Comparison of ENCODE assay signal across 11 mouse cellular contexts in the genomic region with DNA sequence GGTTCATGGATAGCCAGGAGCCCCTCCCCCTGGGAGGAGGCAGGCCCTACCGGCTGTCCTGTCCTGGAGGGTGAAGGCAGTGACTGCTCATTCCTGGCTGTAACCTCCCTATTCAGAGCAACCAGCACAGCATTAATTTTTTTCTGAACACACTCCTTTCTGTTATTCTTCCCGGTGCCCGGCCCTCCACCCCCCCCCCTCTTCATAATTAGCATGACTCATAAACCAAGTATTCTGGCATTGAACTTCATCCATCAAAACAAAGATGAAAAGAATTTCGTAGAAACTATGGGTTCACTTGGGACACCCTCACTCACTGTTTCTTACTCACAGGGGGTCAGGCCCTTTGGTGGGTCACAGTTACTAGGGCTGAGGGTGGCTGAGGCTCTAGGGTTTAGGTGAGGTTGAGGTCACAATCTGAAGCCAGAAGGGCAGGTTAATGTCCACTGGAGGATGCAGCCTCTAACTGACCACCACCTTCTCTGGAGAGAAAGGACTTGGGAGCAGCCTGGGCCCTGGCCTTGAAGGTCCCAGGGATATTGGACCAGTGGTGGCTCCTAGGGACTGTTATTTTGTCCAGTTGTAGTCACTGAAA. TPM values are rescaled to one million over a fixed set of nuclear protein-coding genes. Genes with fewer than 3 reads are reported as not detected.
DNase-seq lines count a peak whose midpoint lies in the region; ATAC-seq and TF ChIP-seq lines count a peak whose summit lies in the region.
"Had no signal": no experiment of that assay in that cellular context is flagged by ENCODE, and none has a peak within 500 bp of the region (broad histone marks: within the 10 kb centered on the region; RNA-seq: fewer than 3 reads in every experiment).

No protein-coding gene starts in this region.

- no peak for TF ChIP-seq CTCF in heart, adult 2 months (IDR thresholded peaks at IDR 0.05)
- TF ChIP-seq CTCF in liver, adult 2 months (IDR thresholded peaks at IDR 0.05; ENCODE audit: low read depth, low read length), result no peak

- no peak overlapping the region for H3K9ac ChIP-seq in heart, adult 2 months (ENCODE audit: low read depth, low read length)
- peak overlapping the region; percentile 54 for H3K9ac ChIP-seq in liver, adult 2 months (ENCODE audit: low read depth, low read length)
- H3K9ac ChIP-seq in liver, embryonic 11.5 days (ENCODE audit: low read depth, low read length), result no peak overlapping the region
- H3K9ac ChIP-seq in limb, embryonic 13.5 days, result 0 out of 2 replicates have a peak overlapping the region, but pooled peaks have one; percentile 4

- no peak for DNase-seq in heart, adult 2 months
- no peak for DNase-seq in heart, postnatal 4 days
- no peak for DNase-seq in liver, adult 2 months (ENCODE audit: extremely low read depth, low read depth, low spot score)
- no peak for DNase-seq in liver, embryonic 11.5 days (ENCODE audit: low spot score)
- DNase-seq in NIH3T3 (ENCODE audit: low read depth), result peak; percentile 79
- no peak for DNase-seq in thymus, postnatal 25 days
- DNase-seq: cerebellum, adult 2 months; kidney, adult 11 months; lung, adult 2 months had no signal

- intact Hi-C loops in heart, adult 2 months (cut with DNase I), result no loop called here

- no peaks in the 10 kb centered on the region for H3K27me3 ChIP-seq in heart, adult 2 months (ENCODE audit: control insufficient read depth, insufficient read depth, low read length)
- no peaks in the 10 kb centered on the region for H3K27me3 ChIP-seq in liver, adult 2 months (ENCODE audit: control insufficient read depth, insufficient read depth, low read length)
- peaks cover 9% of the 10 kb centered on the region; the same call in 1 of the 2 replicates for H3K27me3 ChIP-seq in liver, embryonic 11.5 days (replicated peaks; ENCODE audit: control insufficient read depth, insufficient read depth, low read length)
- H3K27me3 ChIP-seq in limb, embryonic 13.5 days, result 0 out of 2 replicates have a peak, but pooled peaks cover 3% of the 10 kb centered on the region

- peak overlapping the region; percentile 89 for H3K27ac ChIP-seq in heart, adult 2 months
- peak overlapping the region; percentile 83 for H3K27ac ChIP-seq in liver, adult 2 months (replicated peaks; ENCODE audit: insufficient read depth, low read depth, low read length)
- no peak overlapping the region for H3K27ac ChIP-seq in liver, embryonic 11.5 days (ENCODE audit: low read depth, low read length)
- H3K27ac ChIP-seq in limb, embryonic 13.5 days, result no peak overlapping the region

- H3K36me3 ChIP-seq in heart, adult 2 months (ENCODE audit: control insufficient read depth, insufficient read depth, low read length), result no peaks in the 10 kb centered on the region
- H3K36me3 ChIP-seq in liver, adult 2 months (ENCODE audit: control insufficient read depth, insufficient read depth, low read length), result no peaks in the 10 kb centered on the region
- H3K36me3 ChIP-seq in liver, embryonic 11.5 days (ENCODE audit: control insufficient read depth, insufficient read depth, low read length), result no peaks in the 10 kb centered on the region
- no peaks in the 10 kb centered on the region for H3K36me3 ChIP-seq in limb, embryonic 13.5 days

- no peak overlapping the region for H3K4me3 ChIP-seq in heart, adult 2 months
- H3K4me3 ChIP-seq in liver, adult 2 months (ENCODE audit: insufficient read depth, low read depth, low read length), result peak overlapping the region; percentile 23; the same call in 1 of the 2 replicates
- no peak overlapping the region for H3K4me3 ChIP-seq in liver, embryonic 11.5 days (ENCODE audit: low read depth, low read length)
- no peak overlapping the region for H3K4me3 ChIP-seq in limb, embryonic 13.5 days

- no peak for ATAC-seq in liver, embryonic 11.5 days (replicated peaks; ENCODE audit: low FRiP score)
- ATAC-seq in limb, embryonic 13.5 days (ENCODE audit: low FRiP score, low read depth), result no peak
- ATAC-seq in erythroid progenitor cell, adult 5-6 weeks (replicated peaks; ENCODE audit: low FRiP score, poor library complexity, severe bottlenecking), result no peak

- H3K79me2 ChIP-seq in heart, adult 2 months (replicated peaks; ENCODE audit: control insufficient read depth, insufficient read depth, low read length), result no peaks in the 10 kb centered on the region
- H3K79me2 ChIP-seq in liver, adult 2 months (ENCODE audit: control insufficient read depth, insufficient read depth, low read length), result no peaks in the 10 kb centered on the region

- no peak overlapping the region for H3K4me2 ChIP-seq in liver, embryonic 11.5 days
- peak overlapping the region; percentile 27 for H3K4me2 ChIP-seq in limb, embryonic 13.5 days (replicated peaks)

- TF ChIP-seq POLR2A in heart, adult 2 months (IDR thresholded peaks at IDR 0.05; ENCODE audit: insufficient read depth, low read depth, low read length), result no peak
- TF ChIP-seq POLR2A in liver, adult 2 months (IDR thresholded peaks at IDR 0.05; ENCODE audit: extremely low read depth, insufficient read depth, low read length), result no peak

- no peak for TF ChIP-seq EP300 in heart, adult 2 months (IDR thresholded peaks at IDR 0.05; ENCODE audit: insufficient read depth, low read depth, low read length)

- 23% methylated on average over 4 of the region's 4 CpGs for WGBS in heart, adult 2 months
- 52% methylated on average over 4 of the region's 4 CpGs for WGBS in liver, adult 2 months
- 42% methylated on average over 4 of the region's 4 CpGs for WGBS in liver, embryonic 11.5 days
- 37% methylated on average over 4 of the region's 4 CpGs for WGBS in limb, embryonic 13.5 days

- peaks cover 36% of the 10 kb centered on the region for H3K4me1 ChIP-seq in heart, adult 2 months (ENCODE audit: control insufficient read depth, insufficient read depth, low read length)
- peaks cover 2% of the 10 kb centered on the region; the same call in 1 of the 2 replicates for H3K4me1 ChIP-seq in liver, adult 2 months (ENCODE audit: control insufficient read depth, insufficient read depth, low read length)
- H3K4me1 ChIP-seq in liver, embryonic 11.5 days (replicated peaks; ENCODE audit: control insufficient read depth, insufficient read depth, low read length), result peaks cover 11% of the 10 kb centered on the region
- peaks cover 73% of the 10 kb centered on the region for H3K4me1 ChIP-seq in limb, embryonic 13.5 days

- no peaks in the 10 kb centered on the region for H3K9me3 ChIP-seq in liver, embryonic 11.5 days (ENCODE audit: control insufficient read depth, low read length)
- no peaks in the 10 kb centered on the region for H3K9me3 ChIP-seq in limb, embryonic 13.5 days

RNA-seq across cellular contexts. Expression of a gene that starts 2.4 kb away (rescaled TPM):
- 10 to 100 TPM; 15.2 to 16.0 TPM for total RNA-seq in heart, adult 2 months (2021)
- polyA plus RNA-seq in heart, adult 2 months (2012; rRNA removed), result 15.3 and 20.1 TPM in 2 replicates
- total RNA-seq in heart, postnatal 4 days (2021), result 10 to 100 TPM; 21.2 to 25.1 TPM
- total RNA-seq in liver, adult 2 months (2014; rRNA removed), result 6.6 and 9.9 TPM in 2 replicates
- 8.1 and 9.2 TPM in 2 replicates for polyA plus RNA-seq in liver, adult 2 months (2012; rRNA removed)
- polyA plus RNA-seq in liver, embryonic 11.5 days (2014; fragmentation: Nextera tagmentation; extraction: Ambion mirVana), result 4.6 and 5.0 TPM in 2 replicates
- 6.6 TPM in 2 replicates for polyA plus RNA-seq in limb, embryonic 13.5 days (2015; fragmentation: Nextera tagmentation; extraction: Ambion mirVana)
- total RNA-seq in erythroid progenitor cell, adult 5-6 weeks (2015; ENCODE audit: low replicate concordance), result not detected in 2 replicates
- total RNA-seq in erythroid progenitor cell, adult 5-6 weeks (2017; ENCODE audit: low replicate concordance), result not detected in 2 replicates

RNA-seq across cellular contexts. Expression of a gene that starts 11.5 kb away (rescaled TPM):
- 10 to 100 TPM; 17.7 to 18.2 TPM for total RNA-seq in heart, adult 2 months (2021)
- polyA plus RNA-seq in heart, adult 2 months (2012; rRNA removed), result 21.6 and 23.4 TPM in 2 replicates
- 10 to 100 TPM; 19.6 to 20.2 TPM for total RNA-seq in heart, postnatal 4 days (2021)
- 11.4 and 16.4 TPM in 2 replicates for total RNA-seq in liver, adult 2 months (2014; rRNA removed)
- 23.0 and 25.7 TPM in 2 replicates for polyA plus RNA-seq in liver, adult 2 months (2012; rRNA removed)
- polyA plus RNA-seq in liver, embryonic 11.5 days (2014; fragmentation: Nextera tagmentation; extraction: Ambion mirVana), result 21.1 and 21.6 TPM in 2 replicates
- polyA plus RNA-seq in limb, embryonic 13.5 days (2015; fragmentation: Nextera tagmentation; extraction: Ambion mirVana), result 31.1 and 32.1 TPM in 2 replicates
- total RNA-seq in erythroid progenitor cell, adult 5-6 weeks (2015; ENCODE audit: low replicate concordance), result 5.4 and 8.0 TPM in 2 replicates
- total RNA-seq in erythroid progenitor cell, adult 5-6 weeks (2017; ENCODE audit: low replicate concordance), result 6.9 and 11.3 TPM in 2 replicates

RNA-seq across cellular contexts. Expression of a gene that starts 28.5 kb away (rescaled TPM):
- total RNA-seq in heart, adult 2 months (2021), result 10 to 100 TPM; 20.2 to 28.6 TPM
- polyA plus RNA-seq in heart, adult 2 months (2012; rRNA removed), result 112 and 121 TPM in 2 replicates
- 10 to 100 TPM; 20.2 to 24.4 TPM for total RNA-seq in heart, postnatal 4 days (2021)
- total RNA-seq in liver, adult 2 months (2014; rRNA removed), result 20.2 and 23.9 TPM in 2 replicates
- polyA plus RNA-seq in liver, adult 2 months (2012; rRNA removed), result 136 and 216 TPM in 2 replicates
- 23.3 and 27.8 TPM in 2 replicates for polyA plus RNA-seq in liver, embryonic 11.5 days (2014; fragmentation: Nextera tagmentation; extraction: Ambion mirVana)
- polyA plus RNA-seq in limb, embryonic 13.5 days (2015; fragmentation: Nextera tagmentation; extraction: Ambion mirVana), result 7.3 TPM in 2 replicates
- 31.9 and 57.7 TPM in 2 replicates for total RNA-seq in erythroid progenitor cell, adult 5-6 weeks (2015; ENCODE audit: low replicate concordance)
- total RNA-seq in erythroid progenitor cell, adult 5-6 weeks (2017; ENCODE audit: low replicate concordance), result 21.6 and 56.7 TPM in 2 replicates

RNA-seq across cellular contexts. Expression of a gene that starts 46.2 kb away (rescaled TPM):
- 1 to 10 TPM; 4.4 to 5.4 TPM for total RNA-seq in heart, adult 2 months (2021)
- polyA plus RNA-seq in heart, adult 2 months (2012; rRNA removed), result 5.2 and 7.3 TPM in 2 replicates
- 1 to 10 TPM; 4.0 to 5.8 TPM for total RNA-seq in heart, postnatal 4 days (2021)
- total RNA-seq in liver, adult 2 months (2014; rRNA removed), result 3.0 and 3.6 TPM in 2 replicates
- 8.1 and 8.3 TPM in 2 replicates for polyA plus RNA-seq in liver, adult 2 months (2012; rRNA removed)
- 13.4 and 14.3 TPM in 2 replicates for polyA plus RNA-seq in liver, embryonic 11.5 days (2014; fragmentation: Nextera tagmentation; extraction: Ambion mirVana)
- 4.9 and 5.5 TPM in 2 replicates for polyA plus RNA-seq in limb, embryonic 13.5 days (2015; fragmentation: Nextera tagmentation; extraction: Ambion mirVana)
- not detected in 2 replicates for total RNA-seq in erythroid progenitor cell, adult 5-6 weeks (2015; ENCODE audit: low replicate concordance)
- 9.4 TPM in 1 of 2 replicates, not detected in the other for total RNA-seq in erythroid progenitor cell, adult 5-6 weeks (2017; ENCODE audit: low replicate concordance)

Comparison
In these comparisons a context has a peak if more than half of its experiments do, and no peak if none do; other contexts are left out.
1. H3K27ac ChIP-seq: peak in heart, adult 2 months (single experiment) and liver, adult 2 months (single experiment); none in liver, embryonic 11.5 days (single experiment) and limb, embryonic 13.5 days (single experiment).
2. H3K9ac ChIP-seq: peak in liver, adult 2 months (single experiment) and limb, embryonic 13.5 days (single experiment); none in heart, adult 2 months (single experiment) and liver, embryonic 11.5 days (single experiment).